Mouse (Mus musculus) T-helper 2 cell (primary cell): ENCODE data around the gene Tbc1d10a.

ENCODE experiments used
- in situ Hi-C: fragments of 300-600 bp; cut with MboI, MseI; formaldehyde crosslinking; loops from one replicate; pipeline ENCODE4 v1.15.1; 2025; ENCODE audit warnings: high pct_unique_total_duplicates

Gene Tbc1d10a

DNA sequence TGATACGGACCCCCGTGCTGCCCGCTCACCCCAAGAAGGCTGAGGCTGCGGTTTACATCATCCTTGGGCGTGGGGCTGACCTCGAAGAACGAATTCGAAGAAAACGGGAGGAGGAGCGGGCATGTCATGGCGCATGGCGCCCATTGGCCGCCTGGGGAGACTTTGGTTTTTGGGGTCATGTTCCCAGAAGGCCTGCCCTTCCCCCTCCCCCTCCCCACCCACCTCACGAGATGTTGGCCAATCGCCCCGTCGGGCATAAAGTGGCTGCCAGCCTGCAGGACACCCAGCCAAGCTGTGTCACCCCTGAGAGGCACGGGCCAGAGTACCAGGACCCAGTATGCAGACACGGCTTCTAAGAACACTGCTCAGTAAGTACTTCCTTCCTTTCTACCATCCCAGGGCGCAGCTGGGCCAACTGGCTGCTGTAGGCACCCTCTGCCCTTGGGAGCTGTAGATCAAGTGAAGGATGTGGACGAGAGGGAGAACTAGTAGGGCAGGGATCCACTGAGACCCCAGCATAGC lies 50.0 kb downstream of the Tbc1d10a start:
- in situ Hi-C loops: no loop called here

DNA sequence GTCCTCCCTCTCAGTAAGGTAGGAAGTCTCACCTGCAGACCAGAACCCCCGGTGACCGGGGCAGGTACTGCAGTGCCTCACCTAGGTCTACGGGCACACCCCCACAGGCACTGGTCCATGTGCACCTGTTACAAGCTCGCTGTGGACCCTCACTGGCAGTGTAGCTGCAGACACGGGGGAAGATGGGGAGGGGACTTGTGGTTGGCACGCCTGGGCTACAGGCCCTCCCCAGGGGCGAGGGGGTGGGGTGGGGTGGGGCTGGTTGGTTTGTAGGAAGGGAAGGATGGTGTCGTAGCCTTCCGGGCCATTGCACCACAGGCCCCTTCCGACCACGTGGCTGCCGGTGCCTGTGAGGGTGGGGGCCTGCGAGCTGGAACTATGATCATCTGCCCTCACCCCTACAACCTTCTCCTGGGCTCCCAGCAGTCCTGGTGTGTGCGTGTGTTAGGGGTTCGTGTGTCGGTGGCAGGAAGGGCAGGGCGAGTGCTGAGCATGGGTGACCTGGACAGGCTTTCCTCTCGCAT lies 50.9 kb downstream of the Tbc1d10a start:
- in situ Hi-C loops: no loop called here

GRCm38 (mm10) chr11:4238167-4238566 lies 51.6 kb downstream of the Tbc1d10a start:
- in situ Hi-C loops: no loop called here

DNA sequence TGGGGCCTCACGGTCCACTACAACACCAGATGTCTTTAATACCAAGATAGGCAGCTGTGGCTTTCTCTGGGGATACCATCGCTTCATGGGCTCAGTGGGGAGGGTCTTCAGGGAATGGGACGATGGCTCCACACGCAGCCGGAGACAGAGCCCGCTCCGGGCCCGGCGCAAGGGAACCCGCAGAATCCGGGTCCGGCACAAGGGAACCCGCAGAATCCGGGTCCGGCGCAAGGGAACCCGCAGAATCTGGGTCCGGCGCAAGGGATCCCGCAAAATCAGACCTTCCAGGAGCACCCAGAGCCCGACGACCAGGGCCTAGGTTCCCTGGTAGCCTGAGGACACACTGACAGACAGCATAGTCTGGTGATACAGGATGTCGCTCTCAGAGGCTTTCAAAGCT lies 53.1 kb downstream of the Tbc1d10a start:
- in situ Hi-C loops: loop anchor here (10.0 kb wide), 1 partner anchor 1725 kb away; no protein-coding TSS in a partner anchor

- in situ Hi-C loops: loop anchor here (10.0 kb wide), 1 partner anchor 1725 kb away; no protein-coding TSS in a partner anchor
Observed at GRCm38 (mm10) chr11:4240151-4240550, 53.6 kb downstream of the Tbc1d10a start.

GRCm38 (mm10) chr11:4241180-4241579 lies 54.6 kb downstream of the Tbc1d10a start:
- in situ Hi-C loops: loop anchor here (10.0 kb wide), 1 partner anchor 1724 kb away; no protein-coding TSS in a partner anchor

- in situ Hi-C loops: loop anchor here (10.0 kb wide), 1 partner anchor 1719 kb away; no protein-coding TSS in a partner anchor
Observed at GRCm38 (mm10) chr11:4246126-4246525, 59.5 kb downstream of the Tbc1d10a start.

- in situ Hi-C loops: loop anchor here (10.0 kb wide), 1 partner anchor 1718 kb away; no protein-coding TSS in a partner anchor
Observed at GRCm38 (mm10) chr11:4246623-4247022, 60.0 kb downstream of the Tbc1d10a start.

GRCm38 (mm10) chr11:4247201-4247959 lies 60.8 kb downstream of the Tbc1d10a start:
- in situ Hi-C loops: loop anchor here (10.0 kb wide), 1 partner anchor 1717 kb away; no protein-coding TSS in a partner anchor

DNA sequence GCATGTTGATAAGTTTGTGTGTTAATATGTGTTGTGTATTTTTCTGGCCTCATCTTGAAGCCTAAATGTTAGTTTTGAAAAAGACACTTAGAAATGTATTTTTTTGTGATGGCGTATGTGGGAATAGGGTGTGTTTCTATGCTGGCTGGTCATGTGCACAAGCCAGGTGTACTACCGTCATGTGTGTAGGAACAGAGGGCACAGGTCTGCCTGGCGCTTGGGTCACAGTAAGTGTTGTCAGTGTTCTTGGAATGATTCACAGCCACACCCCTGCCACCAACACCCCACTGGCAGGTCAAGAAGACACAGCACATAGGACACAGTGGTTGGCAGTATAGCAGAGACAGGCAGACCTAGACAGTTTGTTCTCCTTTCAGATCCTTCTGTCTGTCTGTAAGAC lies 62.6 kb downstream of the Tbc1d10a start:
- in situ Hi-C loops: loop anchor here (10.0 kb wide), 1 partner anchor 1716 kb away; no protein-coding TSS in a partner anchor

- in situ Hi-C loops: no loop called here
Observed at GRCm38 (mm10) chr11:4250290-4250689, 63.7 kb downstream of the Tbc1d10a start.

GRCm38 (mm10) chr11:4251376-4251775 lies 64.8 kb downstream of the Tbc1d10a start:
- in situ Hi-C loops: no loop called here

DNA sequence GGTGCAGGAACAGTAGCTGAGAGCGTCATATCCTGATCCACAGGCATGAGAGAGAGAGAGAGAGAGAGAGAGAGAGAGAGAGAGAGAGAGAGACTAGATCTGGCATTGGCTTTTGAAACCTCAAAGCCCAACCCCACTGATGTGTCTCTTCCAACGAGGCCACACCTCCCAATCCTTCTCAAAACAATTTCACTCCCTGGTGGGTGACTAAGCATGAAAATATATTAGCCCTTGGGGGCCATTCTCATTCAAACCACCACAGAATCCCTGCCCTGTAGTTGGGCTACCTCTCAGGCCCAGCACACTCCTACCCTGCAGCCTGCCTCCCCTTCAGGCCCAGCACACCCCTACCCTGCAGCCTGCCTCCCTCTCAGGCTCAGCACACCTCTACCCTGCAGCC lies 66.3 kb downstream of the Tbc1d10a start:
- in situ Hi-C loops: no loop called here

- in situ Hi-C loops: loop anchor here (5.0 kb wide), 3 partner anchors 35 to 195 kb away; no protein-coding TSS in a partner anchor
Observed at GRCm38 (mm10) chr11:4256846-4257607, 70.4 kb downstream of the Tbc1d10a start, which contains the start of gene Lif. Gene Lif (plus strand): TSS chr11:4257557.

- in situ Hi-C loops: loop anchor here (5.0 kb wide), 3 partner anchors 35 to 195 kb away; no protein-coding TSS in a partner anchor
Observed at GRCm38 (mm10) chr11:4257756-4258155, 71.2 kb downstream of the Tbc1d10a start.

DNA sequence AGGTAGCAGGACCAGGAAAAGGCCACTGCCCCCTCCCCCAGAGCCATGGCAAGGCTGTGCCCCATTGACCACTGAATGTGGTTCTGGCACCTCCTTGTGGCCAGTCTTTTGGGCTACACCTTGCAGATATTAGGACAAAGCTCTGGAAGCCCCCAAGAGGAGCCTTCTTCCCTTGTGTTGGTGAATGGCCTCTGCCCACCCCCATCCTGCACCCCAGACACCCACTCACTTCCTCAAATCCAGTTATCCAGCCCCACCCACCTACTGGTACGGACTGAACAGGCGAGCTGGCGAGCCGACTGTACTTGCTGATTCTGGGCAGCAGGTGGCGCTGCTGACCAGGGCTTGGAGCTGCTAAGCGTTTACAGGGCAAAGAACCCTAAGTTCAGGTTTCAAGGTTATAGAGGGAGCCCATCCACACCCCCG lies 72.1 kb downstream of the Tbc1d10a start:
- in situ Hi-C loops: loop anchor here (5.0 kb wide), 3 partner anchors 36 to 194 kb away; no protein-coding TSS in a partner anchor

DNA sequence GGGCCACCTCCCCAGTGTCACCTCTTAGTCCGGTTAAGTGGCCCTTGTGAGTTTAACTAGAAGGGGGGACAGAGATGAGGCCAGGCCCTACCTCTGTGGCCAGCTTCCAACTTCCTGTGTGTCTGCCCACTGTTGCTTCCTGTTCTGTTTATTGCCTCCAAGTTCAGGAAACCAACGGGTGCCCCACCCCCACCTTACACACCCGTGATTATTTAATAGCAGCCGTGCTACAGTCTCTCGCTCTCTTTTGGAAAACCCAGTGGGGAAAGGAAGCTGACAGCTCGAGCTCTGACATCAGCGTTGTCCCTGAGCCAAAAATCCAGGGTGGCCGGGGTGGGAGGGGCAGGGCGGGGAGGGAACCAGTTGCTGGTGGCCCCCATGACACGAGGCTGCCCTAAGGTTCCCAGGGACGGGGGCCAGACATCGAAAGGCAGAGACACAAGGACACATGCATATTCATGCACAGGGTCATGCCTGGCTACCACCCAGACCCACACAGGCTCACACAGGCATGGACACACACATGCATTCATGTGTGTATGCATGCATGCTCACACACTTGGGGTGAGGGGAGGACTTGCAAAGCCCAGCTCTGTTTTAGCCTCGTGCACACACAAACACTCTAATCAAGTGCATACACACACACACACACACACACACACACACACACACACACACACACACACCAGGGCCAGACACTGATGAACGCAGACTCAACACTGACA lies 74.0 kb downstream of the Tbc1d10a start:
- in situ Hi-C loops: no loop called here

DNA sequence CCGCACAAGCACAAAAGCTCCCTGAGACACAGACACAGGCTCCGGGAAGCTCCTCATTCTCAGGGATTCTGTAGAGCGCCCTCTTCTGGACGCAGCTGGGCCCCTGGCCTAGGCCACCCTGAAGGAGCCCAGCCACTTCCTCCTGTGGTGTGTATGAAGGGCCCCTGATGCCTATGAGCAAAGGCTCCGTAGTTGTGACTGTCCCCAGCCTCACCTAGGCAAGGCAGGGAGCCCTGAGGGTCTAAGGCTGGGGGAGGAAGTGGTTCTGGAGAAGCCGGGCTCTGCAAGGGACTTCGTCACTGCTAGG lies 74.6 kb downstream of the Tbc1d10a start:
- in situ Hi-C loops: no loop called here

GRCm38 (mm10) chr11:4261969-4262368 lies 75.4 kb downstream of the Tbc1d10a start:
- in situ Hi-C loops: no loop called here

- in situ Hi-C loops: no loop called here
Observed at GRCm38 (mm10) chr11:4262847-4263246, 76.3 kb downstream of the Tbc1d10a start.

DNA sequence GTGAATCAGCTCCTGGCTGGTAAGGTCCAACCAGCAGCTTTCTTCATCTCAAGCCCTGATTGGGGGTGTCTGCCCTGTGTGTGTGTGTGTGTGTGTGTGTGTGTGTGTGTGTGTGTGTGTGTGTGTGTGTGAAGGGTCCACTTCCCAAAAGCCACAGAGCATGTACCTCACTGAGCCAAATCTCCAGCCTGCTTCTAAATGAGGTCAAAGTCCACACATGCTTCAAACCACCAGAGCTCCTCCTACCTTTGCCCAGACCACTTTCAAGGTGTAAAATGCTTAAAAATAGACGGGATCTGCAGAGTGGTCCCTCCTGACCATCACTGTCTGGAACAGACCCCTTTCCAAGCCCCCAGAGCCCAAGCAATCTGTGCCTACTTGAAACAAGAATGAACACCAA lies 76.7 kb downstream of the Tbc1d10a start:
- in situ Hi-C loops: no loop called here
